Mouse (Mus musculus) frontal cortex, postnatal 14 days (tissue): ENCODE measurements around the gene Gm20518.

Source experiments
- DNase-seq, 2 experiments: peaks; one replicate each; pipeline ENCODE4 v3.0.0; 2022; ENCODE audit warnings: low spot score in 2 of 2

Gm20518 gene

DNA sequence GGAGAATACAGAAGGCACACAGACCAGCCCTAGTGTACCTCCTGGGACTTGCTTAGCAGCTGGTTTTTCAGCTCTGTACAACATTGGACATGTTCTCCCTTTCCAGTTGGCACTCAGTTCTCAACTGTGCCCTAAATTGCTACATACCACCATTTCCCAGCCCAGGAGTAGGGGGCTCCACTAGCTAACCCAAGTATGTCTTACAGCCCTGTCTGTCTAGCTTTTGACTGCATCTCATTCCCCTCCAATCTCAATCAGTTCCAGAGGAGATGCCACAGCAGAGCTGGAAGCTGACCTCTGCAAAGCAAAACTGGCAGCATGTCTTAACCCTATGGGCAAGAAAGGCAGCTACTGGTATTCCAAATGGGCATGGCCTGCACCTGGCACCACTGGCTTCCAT, 4.6 kb upstream of the Gm20518 start:
- no peak for DNase-seq

DNA sequence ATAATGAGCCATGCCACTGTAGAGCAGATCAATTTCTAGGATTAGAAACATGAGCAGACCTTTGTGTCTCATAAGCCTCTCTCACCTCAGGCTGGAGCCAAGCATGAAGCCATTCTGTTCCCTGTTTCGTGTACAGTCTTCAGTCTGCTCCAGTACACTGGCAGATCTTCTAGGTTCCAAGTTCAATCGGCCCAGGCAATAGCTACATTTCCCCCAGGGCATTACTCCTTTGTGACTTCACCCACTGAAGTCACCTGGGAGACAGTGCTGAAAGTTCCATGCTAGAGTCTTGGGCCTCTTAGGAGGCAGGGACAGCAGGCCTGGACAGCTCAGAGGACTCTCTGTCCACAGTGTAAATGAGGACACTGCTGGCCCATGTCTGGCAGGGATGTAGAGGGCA, 2.5 kb upstream of the Gm20518 start, which contains the start of gene Tssk1:
Gene Tssk1 (plus strand): TSS at position 301 of the 400 bp plus-strand sequence.
- DNase-seq = no peak

DNA sequence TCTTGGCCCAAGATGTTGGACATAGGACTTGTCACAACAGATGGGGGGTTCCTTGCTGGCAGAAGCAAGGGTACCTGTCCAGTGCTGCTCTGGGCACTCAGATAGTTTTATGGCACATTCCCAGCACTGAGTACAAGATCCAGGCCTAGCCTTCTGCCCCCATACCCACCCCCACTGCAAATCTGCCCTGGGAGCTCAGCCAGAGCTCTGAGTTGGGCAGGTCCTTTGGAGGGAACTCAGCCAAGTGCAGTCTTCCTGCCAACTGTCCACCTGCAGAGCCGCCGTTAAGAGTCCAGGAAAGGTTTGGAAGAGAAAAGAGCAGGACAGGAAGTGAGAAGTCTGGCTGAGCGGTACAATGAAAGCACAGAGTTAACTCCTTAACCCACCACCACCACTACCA, 1.1 kb upstream of the Gm20518 start:
- no peak for DNase-seq

DNA sequence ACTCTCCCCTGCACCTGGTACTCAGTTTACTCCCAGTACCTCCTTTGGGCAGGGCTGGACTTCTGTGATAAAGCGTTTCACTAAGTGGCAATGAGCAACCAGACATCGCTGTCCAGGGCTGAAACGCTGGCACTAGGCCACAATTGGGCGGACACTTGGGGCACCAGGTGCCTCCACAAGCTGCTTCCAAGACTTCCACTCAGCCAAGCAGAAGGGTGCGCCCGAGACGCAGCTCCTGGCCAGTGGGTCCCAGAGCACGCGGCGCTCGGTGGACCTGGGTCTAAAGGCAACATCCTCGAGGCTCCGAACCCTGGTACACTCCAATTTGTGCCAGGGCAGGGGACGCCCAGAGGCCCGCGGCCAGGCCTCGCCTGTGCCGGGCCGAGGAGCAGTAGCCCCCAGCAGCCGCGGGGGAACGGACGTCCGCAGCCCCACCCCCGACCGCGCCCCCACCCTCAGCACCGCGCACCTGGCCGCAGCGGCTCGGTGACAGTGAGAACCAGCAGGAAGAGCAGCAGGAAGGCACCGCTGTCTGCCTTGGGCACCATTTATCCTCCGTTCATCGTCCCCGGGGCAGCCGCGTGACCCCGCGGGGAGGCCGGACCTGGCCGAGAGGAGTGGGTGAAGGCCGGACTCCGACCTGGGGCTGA, 429 bp downstream of the Gm20518 start:
- peak; percentile 48 to 50 for DNase-seq

DNA sequence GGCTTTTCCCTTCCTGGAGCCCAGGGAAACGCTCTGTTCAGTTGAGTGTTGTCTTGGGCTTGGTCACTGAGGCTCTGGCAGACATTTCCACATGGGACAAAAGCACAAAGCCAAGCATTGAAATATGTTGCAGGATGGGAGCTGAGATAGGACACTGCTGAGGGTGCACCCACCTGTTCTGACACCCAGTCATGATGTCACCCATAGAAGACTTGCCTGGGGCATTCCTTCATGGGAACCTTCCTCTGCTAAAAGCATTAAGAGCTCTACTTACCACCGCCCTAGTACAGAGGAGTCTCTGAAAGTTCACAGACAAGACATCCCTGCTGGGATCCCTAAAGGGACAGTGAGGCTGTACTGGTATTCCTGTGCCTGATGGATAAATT, 1.1 kb downstream of the Gm20518 start:
- no peak for DNase-seq

- DNase-seq = no peak
Measured at GRCm38 (mm10) chr16:17889689-17890341, 1.7 kb downstream of the Gm20518 start.

DNA sequence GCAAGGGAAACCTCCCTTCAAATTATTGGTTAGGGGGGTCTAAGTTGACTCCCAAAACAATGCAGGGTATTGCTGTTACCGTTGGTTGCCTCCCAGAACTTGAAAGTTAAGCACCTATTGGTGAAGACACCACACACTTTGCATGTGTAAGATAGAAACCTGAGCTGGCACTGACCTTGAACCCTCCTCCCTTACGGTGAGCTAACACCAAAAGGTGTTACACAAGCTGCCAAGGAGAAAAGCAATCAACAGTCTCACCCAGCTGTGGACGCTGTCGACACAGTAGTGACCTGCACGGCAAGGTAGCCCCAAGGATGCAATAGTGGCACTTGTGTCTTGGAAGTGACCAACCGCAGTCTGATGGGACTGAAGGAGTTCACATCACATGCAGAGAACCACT, 7.4 kb downstream of the Gm20518 start:
- DNase-seq = no peak

GRCm38 (mm10) chr16:17882196-17882595, 9.3 kb downstream of the Gm20518 start:
- DNase-seq = no peak

DNA sequence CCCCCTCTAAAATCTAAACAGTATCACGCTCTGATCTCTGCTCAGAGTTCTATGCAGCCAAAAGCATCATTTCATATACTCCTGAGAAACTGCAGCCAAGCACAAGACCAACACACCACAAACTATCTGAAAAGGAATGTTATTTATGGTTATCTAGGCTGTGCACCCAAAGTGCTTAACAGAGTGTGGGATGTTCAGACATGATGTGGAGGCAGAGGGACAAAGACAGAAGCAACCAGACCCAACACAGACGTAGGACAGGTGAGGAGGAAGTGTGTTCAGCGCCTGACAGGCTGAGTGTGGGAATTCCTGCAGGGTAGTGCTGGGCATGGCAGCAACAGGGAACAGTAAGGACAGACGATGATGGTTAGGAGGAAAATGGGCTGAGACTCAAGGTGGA, 11.9 kb downstream of the Gm20518 start:
- no peak for DNase-seq

- DNase-seq = no peak
Measured at GRCm38 (mm10) chr16:17876096-17876495, 15.4 kb downstream of the Gm20518 start.

- no peak for DNase-seq
Measured at GRCm38 (mm10) chr16:17875174-17875573, 16.3 kb downstream of the Gm20518 start.

DNA sequence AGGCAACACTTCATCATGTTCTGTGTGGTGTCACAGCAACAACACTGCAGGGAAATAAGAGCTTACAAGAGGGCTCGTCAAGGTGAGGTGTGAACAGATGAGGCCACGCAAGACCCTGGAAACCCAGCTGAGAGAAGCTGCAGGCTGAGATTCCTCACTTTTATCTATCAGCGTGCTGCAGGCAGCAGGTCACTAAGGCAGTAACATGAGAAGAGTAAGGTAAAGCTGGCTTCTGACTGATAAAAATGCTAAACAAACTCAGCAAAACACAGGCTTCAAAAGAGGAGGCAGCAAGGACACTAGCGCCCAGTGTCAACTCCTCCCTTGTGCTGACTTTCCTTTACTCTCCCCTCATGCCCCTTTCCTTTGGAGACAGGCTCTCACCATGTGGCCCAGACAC, 18.5 kb downstream of the Gm20518 start:
- DNase-seq = no peak

- no peak for DNase-seq
Measured at GRCm38 (mm10) chr16:17871248-17871647, 20.2 kb downstream of the Gm20518 start.

- no peak for DNase-seq
Measured at GRCm38 (mm10) chr16:17865770-17866169, 25.7 kb downstream of the Gm20518 start.

DNA sequence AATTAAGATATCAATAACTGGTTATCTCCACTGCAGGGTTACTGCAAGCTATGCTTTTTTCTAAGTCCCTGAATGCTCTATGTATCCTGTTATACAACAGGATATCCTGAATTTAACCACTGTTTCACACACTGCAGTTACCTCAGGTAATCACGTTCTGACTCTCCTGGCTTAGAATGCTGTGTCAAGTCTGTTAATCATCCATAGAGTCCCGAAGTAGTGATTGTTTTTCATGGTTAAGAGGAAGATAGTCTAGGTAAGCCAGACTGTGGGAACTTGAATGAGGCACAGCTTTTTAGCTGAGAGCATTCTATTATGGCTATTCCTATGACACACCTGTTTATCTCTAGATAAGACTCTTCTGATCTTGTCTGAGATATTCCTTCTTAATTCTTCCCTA, 26.2 kb downstream of the Gm20518 start:
- no peak for DNase-seq

- no peak for DNase-seq
Measured at GRCm38 (mm10) chr16:17858592-17858991, 32.9 kb downstream of the Gm20518 start.

GRCm38 (mm10) chr16:17857157-17857556, 34.3 kb downstream of the Gm20518 start:
- no peak for DNase-seq

DNA sequence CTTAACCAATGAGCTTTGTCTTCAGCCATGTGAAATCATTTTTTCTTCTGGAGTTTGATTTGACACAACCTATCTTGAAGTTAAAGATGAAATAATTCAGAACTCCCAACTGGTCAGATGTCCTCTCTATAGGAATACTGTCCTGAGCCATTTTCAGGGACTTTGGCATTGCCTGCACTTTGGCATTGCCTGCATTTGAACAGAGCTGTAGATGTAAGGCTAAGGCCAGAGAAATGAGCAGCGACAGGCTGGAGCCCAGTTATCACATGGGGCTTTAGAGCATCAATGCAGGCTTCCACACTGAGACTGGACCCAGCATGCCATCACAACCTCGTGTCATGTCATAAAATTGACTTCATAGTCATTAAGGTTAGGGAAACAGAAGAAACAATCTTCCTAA, 38.2 kb downstream of the Gm20518 start:
- DNase-seq = no peak

GRCm38 (mm10) chr16:17851860-17852259, 39.6 kb downstream of the Gm20518 start:
- no peak for DNase-seq

DNA sequence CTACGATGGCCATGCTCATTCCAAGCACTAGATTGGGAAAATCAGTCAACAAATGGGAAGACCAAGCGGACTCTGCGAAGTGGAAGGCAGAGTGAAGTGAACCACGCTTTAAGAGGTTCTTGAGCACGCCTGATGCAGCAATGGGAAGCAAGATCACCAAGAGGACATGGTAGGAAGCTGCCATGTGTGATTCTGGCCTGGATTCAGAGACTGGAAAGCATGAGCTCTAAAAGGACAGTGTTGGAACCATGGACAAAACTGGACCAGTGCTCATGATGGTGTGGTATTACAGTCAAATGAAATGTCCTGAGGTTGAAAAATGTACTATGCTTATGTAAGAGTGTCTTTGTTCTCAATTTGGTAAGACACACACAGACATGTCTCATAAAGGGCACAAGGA, 40.1 kb downstream of the Gm20518 start:
- no peak for DNase-seq

GRCm38 (mm10) chr16:17849486-17849885, 42.0 kb downstream of the Gm20518 start:
- DNase-seq = no peak

DNA sequence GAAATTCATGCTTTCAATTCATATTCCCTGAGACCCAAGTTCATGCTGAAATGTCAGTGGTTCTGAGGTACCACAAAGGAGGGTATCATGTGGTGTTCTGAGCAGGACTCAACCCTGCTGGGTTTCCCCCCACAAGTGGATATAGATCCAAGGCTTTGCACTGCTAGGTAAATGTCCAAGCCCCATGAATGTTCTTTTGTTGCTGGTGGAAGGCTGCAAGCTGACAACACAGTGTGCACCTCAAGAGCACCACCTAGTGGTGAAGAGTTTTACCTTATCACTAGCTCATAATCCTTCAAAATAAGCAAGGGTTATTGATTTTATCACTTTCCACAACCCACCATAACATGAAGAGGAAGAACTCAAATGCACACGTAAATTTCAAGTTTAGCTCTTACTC, 42.5 kb downstream of the Gm20518 start:
- no peak for DNase-seq

DNA sequence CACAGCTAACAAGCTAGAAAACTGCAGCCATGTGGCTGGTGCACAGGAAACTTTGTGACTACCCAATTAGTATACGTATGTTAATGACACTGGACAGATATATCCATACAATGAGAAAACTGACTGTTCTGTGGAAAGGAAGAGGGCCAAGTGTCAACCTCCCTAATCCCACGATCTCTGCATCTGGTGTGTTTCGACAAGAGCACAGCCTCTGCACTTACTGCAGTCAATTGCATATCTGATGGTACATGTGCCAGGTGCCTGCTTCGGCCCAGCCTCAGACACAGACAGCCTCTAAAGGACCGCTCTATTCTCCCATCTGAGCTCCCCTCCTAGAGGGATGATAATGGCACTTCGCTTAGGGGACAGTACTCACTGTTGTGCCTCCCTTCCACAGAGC, 43.0 kb downstream of the Gm20518 start:
- no peak for DNase-seq
